Mouse (Mus musculus) fibroblast of lung, adult 2 months (primary cell): Measurements from ENCODE around the gene Eif4g3.

Experiments
- DNase-seq: peaks from one replicate; pipeline ENCODE4 v3.0.0-alpha.2; 2011; ENCODE audit warnings: low read depth

The Eif4g3 gene

DNA sequence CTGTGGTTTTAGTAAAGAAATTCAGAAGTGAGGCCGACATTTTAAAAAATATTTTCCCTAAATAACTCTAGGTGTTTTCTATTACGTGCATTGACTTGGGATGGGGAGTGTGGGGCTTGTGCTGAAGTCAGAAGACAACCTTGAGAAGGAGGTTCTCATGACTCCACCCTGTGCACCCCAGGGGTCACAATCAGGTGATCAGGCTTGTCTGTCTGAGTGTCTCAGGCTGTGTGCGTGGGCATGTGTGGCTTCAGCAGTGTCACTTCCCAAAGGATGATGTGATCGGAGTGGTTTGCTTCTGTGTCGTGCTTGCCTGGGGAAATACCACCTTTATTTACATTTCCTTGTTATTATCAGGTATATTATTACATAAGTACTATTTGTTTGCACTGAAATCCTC lies 226.5 kb downstream of the Eif4g3 start:
- DNase-seq, result no peak

DNA sequence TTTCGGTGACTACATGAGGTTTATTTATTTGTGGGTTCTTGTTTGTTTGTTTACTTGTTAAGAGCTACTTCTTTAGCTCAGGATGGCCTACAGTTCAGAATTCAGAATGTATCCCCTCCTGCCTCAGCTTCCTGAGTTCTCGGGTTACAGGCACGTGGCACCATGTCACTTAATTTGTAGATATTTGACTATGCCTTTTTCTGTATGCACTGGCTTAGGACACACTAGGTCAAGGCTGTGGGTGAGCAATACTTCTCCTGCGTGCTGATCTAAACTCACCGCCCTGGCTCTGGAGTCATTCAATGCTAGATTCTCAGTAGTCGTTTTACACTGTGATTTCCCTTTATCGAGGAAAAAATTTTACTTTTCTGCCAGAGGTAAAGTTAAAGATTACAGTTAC lies 227.9 kb downstream of the Eif4g3 start:
- no peak for DNase-seq

DNA sequence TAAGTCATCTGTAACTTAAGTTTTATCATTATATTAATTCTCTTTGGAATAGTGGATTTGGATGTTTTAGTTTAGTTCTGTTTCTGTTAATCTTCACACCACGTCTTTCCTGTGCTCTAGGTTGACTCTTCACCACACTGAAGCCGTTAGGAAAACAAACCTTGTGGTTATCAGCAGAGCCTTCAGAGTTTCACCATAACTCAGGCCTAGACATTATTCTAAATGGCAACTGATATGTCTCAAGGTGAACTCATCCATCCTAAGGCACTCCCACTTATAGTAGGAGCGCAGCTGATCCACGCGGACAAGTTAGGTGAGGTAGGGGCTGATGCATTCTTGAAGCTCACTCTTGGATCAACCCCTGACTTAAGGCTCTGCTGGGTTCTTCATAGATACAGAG lies 228.6 kb downstream of the Eif4g3 start:
- DNase-seq, result no peak

DNA sequence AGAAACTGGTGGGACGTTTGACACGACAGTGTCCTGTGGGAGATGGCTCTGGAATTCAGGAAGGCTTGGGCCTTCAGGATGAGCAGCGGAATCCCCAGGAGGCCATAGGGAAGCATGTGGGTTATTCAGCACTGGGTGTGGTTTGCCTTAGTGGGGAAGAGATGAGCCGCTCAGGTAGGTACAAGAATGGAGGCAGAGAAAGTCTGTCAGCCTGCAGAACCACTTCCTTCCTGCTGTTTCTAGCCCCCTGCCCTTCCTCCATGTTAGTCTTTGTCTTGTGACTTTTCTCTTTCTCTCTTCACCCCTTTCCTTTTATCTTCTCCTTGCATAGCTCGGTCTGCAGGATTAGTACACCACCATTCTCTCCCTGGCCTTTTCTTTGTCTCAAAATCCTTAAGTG lies 229.6 kb downstream of the Eif4g3 start:
- no peak for DNase-seq

DNA sequence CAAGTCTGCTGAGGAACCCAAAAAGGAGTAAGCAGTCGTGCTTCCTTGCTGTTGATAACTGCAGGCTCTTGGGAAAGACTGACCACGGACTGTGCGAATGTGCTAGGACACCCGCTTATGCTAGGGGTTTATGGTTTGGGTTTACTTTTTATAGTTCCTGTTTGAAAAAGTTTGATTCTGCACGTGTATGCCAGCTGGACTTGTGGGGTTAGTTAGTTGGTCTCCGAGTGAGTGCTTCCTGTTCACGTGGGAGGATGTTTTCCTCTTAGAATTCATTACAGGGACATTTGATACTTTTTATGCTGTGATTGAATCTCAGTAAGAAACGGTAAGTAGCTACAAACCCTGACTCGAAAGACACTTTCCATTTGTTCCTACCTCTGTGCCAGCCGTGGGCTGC lies 230.8 kb downstream of the Eif4g3 start:
- no peak for DNase-seq

DNA sequence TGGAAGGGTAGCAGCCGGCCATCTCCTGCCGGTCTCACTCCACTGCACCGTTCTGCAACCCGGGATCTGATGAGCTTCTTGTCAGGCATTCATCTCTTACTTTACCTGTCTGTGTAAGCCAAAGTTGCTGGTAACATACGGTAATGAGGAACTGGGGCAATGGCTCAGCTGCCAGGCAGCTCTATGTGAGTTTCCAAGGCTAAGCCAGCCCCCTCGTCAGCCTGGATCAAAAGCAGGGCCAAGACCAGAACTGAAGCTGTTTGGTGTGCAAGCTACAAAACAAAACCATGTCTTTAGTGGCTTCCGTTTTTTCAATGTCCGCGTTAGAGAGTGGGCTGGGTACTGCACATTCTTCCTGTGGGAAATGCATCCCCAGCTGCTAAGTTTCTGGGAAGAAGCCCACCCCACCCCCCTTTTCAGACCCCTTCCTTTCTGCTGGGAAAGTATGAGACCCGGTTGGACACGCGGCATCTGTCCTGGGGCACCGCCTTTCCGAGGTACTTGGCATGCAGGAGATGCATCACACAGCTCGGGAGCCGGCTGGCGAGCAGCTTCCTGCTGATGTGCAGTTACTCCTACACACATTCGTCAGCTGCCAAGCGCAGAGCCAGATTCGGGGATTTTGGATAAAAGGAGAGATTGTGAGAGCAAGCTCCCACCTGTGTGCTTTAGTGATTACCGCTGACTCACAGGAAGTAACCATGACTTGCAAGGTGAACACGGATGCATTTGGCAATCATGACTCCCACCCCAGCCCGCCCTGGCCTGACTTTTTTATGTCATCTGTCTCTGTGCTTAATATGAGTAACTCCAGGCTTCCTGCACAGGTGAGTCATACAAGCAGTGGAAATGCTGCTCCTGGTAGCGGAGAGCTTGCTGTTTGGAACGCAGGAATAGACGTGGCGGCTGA lies 254.2 kb downstream of the Eif4g3 start:
- peak; percentile 49 for DNase-seq

DNA sequence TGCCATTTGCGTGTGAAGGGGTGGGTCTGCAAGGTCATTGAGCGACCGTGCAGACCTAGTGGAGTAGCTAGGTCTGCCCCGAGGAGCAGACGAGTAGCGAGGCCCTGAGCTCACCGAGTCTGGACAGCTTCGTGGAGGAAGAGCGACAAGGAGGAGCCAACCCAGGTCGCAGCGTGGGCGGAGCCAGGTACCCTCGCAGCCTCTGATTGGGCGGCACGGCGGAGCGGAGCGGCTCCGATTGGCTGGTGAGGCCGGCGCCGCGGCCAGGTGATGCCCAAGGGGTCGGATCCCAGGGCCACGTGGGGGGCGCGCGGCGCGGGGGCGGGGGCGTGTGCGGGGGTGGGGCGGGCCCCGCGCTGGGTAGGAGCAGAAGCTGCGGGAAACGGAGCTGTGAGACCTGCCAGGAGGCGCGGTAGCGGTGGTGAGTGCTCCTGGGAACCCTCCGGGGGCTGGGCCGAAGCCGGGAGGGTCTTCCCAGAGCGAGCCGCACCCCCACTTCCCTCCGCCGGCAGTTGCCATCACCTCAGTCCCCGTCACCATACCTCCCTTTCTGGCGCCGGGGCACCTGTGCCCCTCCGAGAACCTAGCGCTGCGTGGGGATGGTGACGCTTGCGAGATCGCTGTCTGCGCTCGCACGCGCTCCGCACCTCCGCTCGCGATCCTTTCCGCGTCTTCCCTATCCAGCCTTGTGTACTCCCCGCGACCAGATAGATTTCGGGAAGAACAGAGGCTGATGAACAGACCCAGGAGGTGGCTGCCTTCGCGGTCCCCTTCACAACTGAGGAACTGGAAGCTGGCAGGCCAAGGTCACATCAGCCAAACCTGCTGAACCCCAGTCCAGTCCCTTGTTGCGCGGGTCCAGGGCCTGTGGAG lies 257.5 kb downstream of the Eif4g3 start, which contains the start of the genes Sh2d5 and Kif17:
Gene Sh2d5 (plus strand): TSS at position 316 of the 873 bp plus-strand sequence.
Gene Kif17 (plus strand): TSS at position 348 of the 873 bp plus-strand sequence.
- no peak for DNase-seq

DNA sequence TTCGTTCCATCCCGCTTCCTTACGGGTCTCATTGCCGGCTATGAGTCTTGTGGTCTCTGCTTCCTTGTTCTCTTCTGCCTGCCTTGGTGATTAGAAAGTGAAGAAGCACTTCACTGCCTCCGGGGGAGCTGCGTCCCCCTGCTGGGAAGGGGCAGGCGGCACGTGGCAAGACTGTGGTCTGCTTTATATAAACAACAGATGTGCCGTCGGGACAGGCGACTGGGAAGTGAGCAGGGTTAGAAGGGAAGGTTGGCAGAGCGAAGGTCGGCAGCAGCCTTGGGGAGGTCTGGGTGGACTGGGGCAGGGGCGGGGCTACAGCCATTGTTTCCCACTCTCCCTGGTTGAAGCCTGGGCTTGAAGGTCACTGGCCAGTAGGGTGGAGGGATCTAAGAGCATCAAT lies 259.0 kb downstream of the Eif4g3 start:
- DNase-seq, result no peak

DNA sequence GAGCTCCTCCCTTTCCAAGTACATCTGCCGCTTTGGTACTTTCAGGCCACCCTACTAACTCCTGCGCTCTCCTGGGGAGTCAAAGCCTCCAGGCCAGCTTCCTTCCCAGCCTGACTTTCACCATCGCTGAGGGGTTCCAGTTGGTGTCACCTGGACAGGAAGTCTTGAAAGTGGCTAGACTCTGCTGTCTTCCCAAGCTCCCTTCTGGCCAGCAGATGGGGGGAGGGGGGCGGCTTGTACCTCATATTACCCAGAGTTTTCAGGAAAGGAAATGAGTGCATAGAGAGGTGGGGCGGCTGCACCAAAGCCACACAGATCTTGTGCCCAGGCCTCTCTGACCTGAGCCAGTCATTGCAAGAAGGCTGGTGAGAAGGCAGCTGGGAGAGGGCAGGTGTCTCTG lies 259.4 kb downstream of the Eif4g3 start:
- DNase-seq, result no peak

DNA sequence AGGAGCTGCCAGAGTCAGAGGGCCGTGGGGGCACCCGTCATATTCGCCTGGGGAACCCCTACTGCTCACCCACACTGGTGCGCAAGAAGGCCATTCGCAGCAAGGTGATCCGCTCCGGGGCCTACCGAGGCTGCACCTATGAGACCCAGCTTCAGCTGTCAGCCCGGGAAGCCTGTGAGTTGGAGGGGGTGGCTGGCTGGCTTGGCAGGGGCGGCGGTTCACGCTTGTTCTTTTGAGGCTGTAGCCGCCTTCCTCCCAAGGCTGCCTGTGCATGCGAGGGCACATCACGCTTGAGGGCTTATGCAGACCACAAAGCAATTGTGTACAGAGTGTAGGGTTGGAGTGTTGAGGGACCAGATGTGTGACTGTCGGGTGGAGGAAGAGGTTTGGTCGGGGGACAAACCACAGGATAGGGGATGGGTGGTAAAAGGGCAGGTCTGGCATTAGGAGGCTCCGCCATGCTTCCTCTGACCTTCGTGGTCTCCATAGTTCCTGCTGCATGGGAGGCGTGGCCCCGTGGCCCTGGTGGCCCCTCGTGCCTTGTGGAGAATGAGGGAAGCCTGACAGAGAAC lies 264.4 kb downstream of the Eif4g3 start:
- DNase-seq, result no peak
